ENCODE assay signal across 18 mouse cellular contexts in genomic region chr6:55098603-55099002, GRCm38 (mm10). TPM values are rescaled to one million over a fixed set of nuclear protein-coding genes. Genes with fewer than 3 reads are reported as not detected.
"Had no signal": no experiment of that assay in that cellular context is flagged by ENCODE, and none has a peak within 500 bp of the region (broad histone marks: within the 10 kb centered on the region; RNA-seq: fewer than 3 reads in every experiment).

No protein-coding gene starts in this region.

- H3K9me3 ChIP-seq: kidney, embryonic 15.5 days; liver, embryonic 13.5 days; midbrain, embryonic 12.5 days; midbrain, embryonic 15.5 days; neural tube, embryonic 12.5 days; neural tube, embryonic 15.5 days had no signal

- ATAC-seq: midbrain, embryonic 15.5 days had no signal

- H3K36me3 ChIP-seq: kidney, embryonic 15.5 days; liver, embryonic 13.5 days; midbrain, embryonic 12.5 days; midbrain, embryonic 15.5 days; neural tube, embryonic 12.5 days; neural tube, embryonic 15.5 days had no signal

- H3K27ac ChIP-seq: kidney, embryonic 15.5 days; left cerebral cortex, adult 2 months; liver, embryonic 13.5 days; macrophage; midbrain, embryonic 12.5 days; midbrain, embryonic 15.5 days; neural tube, embryonic 12.5 days; neural tube, embryonic 15.5 days had no signal

- H3K4me2 ChIP-seq: kidney, embryonic 15.5 days; liver, embryonic 13.5 days; lung, embryonic 14.5 days; midbrain, embryonic 12.5 days; midbrain, embryonic 15.5 days; neural tube, embryonic 12.5 days; neural tube, embryonic 15.5 days had no signal

- H3K4me3 ChIP-seq: kidney, embryonic 15.5 days; left cerebral cortex, adult 2 months; liver, embryonic 13.5 days; midbrain, embryonic 12.5 days; midbrain, embryonic 15.5 days; neural tube, embryonic 12.5 days; neural tube, embryonic 15.5 days had no signal

- H3K27me3 ChIP-seq: liver, embryonic 13.5 days; midbrain, embryonic 12.5 days; midbrain, embryonic 15.5 days; neural tube, embryonic 12.5 days; neural tube, embryonic 15.5 days had no signal

- H3K4me1 ChIP-seq: liver, embryonic 13.5 days; midbrain, embryonic 12.5 days; midbrain, embryonic 15.5 days; neural tube, embryonic 15.5 days had no signal

- DNase-seq: kidney, adult 8-10 months; kidney, postnatal 10 days; kidney, postnatal 36 days; layer of hippocampus, postnatal 36 days; liver, embryonic 13.5 days; retina, postnatal 1 day; thymus, adult 18-20 months; thymus, postnatal 14 days; thymus, postnatal 4 days had no signal

- H3K9ac ChIP-seq: kidney, embryonic 15.5 days; liver, embryonic 13.5 days; lung, embryonic 14.5 days; midbrain, embryonic 12.5 days; midbrain, embryonic 15.5 days; neural tube, embryonic 12.5 days; neural tube, embryonic 15.5 days had no signal

RNA-seq across cellular contexts. Expression of gene Crhr2, which starts 34.2 kb away (rescaled TPM):
- polyA plus RNA-seq: limb, embryonic 11.5 days; lung, embryonic 14.5 days; macrophage had no signal
